Mouse (Mus musculus): ENCODE measurements at regions not wholly inside any gene's neighbourhood (a gene's known extent, or its start where the extent isn't known, plus 50 kb on each side); places are given as distances from the start of the nearest gene placed in this dataset.

- H3K27ac ChIP-seq (ENCODE audit: control insufficient read depth, low read depth, low read length) = no peak overlapping the region
- no peak overlapping the region for H3K4me3 ChIP-seq (ENCODE audit: control insufficient read depth in 1 of 2, insufficient read depth in 1 of 2, low read depth in 2 of 2, low read length in 2 of 2)
- DNase-seq (ENCODE audit: low read depth, low spot score) = no peak
- H3K4me1 ChIP-seq (ENCODE audit: control insufficient read depth in 1 of 2, insufficient read depth in 2 of 2, low read length in 2 of 2) = no peaks in the 10 kb centered on the region; a peak in 1 of 4 replicates
- H3K79me2 ChIP-seq (ENCODE audit: control insufficient read depth, insufficient read depth, low read length, poor library complexity) = no peaks in the 10 kb centered on the region
- H3K36me3 ChIP-seq (ENCODE audit: control insufficient read depth in 1 of 2, insufficient read depth in 2 of 2, low read length in 2 of 2) = no peaks in the 10 kb centered on the region
- no peak overlapping the region for H3K9ac ChIP-seq (ENCODE audit: control insufficient read depth, low read depth, low read length, poor library complexity, severe bottlenecking)
- no peaks in the 10 kb centered on the region; a peak in 2 of 4 replicates for H3K27me3 ChIP-seq (ENCODE audit: control insufficient read depth in 1 of 2, insufficient read depth in 2 of 2, low read length in 2 of 2)
- no peaks in the 10 kb centered on the region for H3K9me3 ChIP-seq (replicated peaks; ENCODE audit: insufficient read depth, low read length)
- TF ChIP-seq ZNF384 (IDR thresholded peaks at IDR 0.05; ENCODE audit: low read depth, low read length) = no peak
- TF ChIP-seq JUND (IDR thresholded peaks at IDR 0.05; ENCODE audit: low read depth, low read length) = no peak
- no peak for TF ChIP-seq MAZ (IDR thresholded peaks at IDR 0.05; ENCODE audit: low read depth, low read length)
- TF ChIP-seq POLR2A (IDR thresholded peaks at IDR 0.05; ENCODE audit: control insufficient read depth in 1 of 2, insufficient read depth in 1 of 2, low read depth in 1 of 2, low read length in 2 of 2, poor library complexity in 1 of 2) = no peak
- no peak for TF ChIP-seq TCF12 (IDR thresholded peaks at IDR 0.05; ENCODE audit: low read depth, low read length)
- no peak for TF ChIP-seq CHD2 (IDR thresholded peaks at IDR 0.05; ENCODE audit: low read length)
- TF ChIP-seq ETS1 (IDR thresholded peaks at IDR 0.05; ENCODE audit: low read depth, low read length) = no peak
- TF ChIP-seq SIN3A (IDR thresholded peaks at IDR 0.05; ENCODE audit: low read length) = no peak
- TF ChIP-seq HCFC1 (IDR thresholded peaks at IDR 0.05; ENCODE audit: low read depth, low read length) = no peak
Measured at GRCm38 (mm10) chr17:84856971-84857370, 66.4 kb upstream of the Lrpprc start.

DNA sequence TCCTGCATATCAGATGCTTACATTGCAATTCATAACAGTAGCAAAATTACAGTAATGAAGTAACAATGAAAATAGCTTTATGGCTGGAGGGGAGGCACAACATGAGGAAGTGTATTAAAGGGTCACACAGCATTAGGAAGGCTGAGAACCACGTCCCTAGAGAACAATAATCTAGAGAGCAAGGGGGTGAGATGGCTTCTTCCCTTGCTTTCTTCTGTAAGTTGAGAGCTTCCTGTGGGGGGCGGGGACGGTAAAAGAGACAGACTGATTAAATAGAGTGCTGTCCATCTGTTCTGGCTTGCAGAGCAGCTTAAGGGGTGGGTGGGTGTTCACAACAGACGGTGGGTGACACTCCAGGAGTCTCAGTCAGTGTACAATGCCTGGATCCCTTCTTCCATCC is 68.2 kb upstream of the Lrpprc start:
- no peak for DNase-seq (ENCODE audit: low read depth, low spot score)
- Histone ChIP-seq H3K4me1 (ENCODE audit: control insufficient read depth in 1 of 2, insufficient read depth in 2 of 2, low read length in 2 of 2) (no peaks in the 10 kb centered on the region; a peak in 1 of 4 replicates), H3K79me2 (ENCODE audit: control insufficient read depth, insufficient read depth, low read length, poor library complexity) (no peaks in the 10 kb centered on the region), H3K27ac (ENCODE audit: control insufficient read depth, low read depth, low read length) (no peak overlapping the region), H3K4me3 (ENCODE audit: control insufficient read depth in 1 of 2, insufficient read depth in 1 of 2, low read depth in 2 of 2, low read length in 2 of 2) (no peak overlapping the region), H3K9ac (ENCODE audit: control insufficient read depth, low read depth, low read length, poor library complexity, severe bottlenecking) (no peak overlapping the region), H3K27me3 (ENCODE audit: control insufficient read depth in 1 of 2, insufficient read depth in 2 of 2, low read length in 2 of 2) (peaks cover 0 to 1% of the 10 kb centered on the region in 2 experiments; a peak in 2 of 4 replicates), H3K36me3 (ENCODE audit: control insufficient read depth in 1 of 2, insufficient read depth in 2 of 2, low read length in 2 of 2) (no peaks in the 10 kb centered on the region), H3K9me3 (replicated peaks; ENCODE audit: insufficient read depth, low read length) (no peaks in the 10 kb centered on the region)
- TF ChIP-seq POLR2A (IDR thresholded peaks at IDR 0.05; ENCODE audit: control insufficient read depth in 1 of 2, insufficient read depth in 1 of 2, low read depth in 1 of 2, low read length in 2 of 2, poor library complexity in 1 of 2) (no peak), JUND (IDR thresholded peaks at IDR 0.05; ENCODE audit: low read depth, low read length) (no peak), SMC3 (IDR thresholded peaks at IDR 0.05; ENCODE audit: low read depth, low read length) (no peak), MAX (IDR thresholded peaks at IDR 0.05; ENCODE audit: low read length) (no peak), USF1 (IDR thresholded peaks at IDR 0.05; ENCODE audit: low read depth, low read length) (no peak), HCFC1 (IDR thresholded peaks at IDR 0.05; ENCODE audit: low read depth, low read length) (no peak), CHD2 (IDR thresholded peaks at IDR 0.05; ENCODE audit: low read length) (no peak), CHD1 (IDR thresholded peaks at IDR 0.05; ENCODE audit: low read depth, low read length) (no peak), USF2 (IDR thresholded peaks at IDR 0.05; ENCODE audit: borderline replicate concordance in 1 of 2, insufficient read depth in 1 of 2, low read depth in 1 of 2, low read length in 2 of 2) (no peak), ETS1 (IDR thresholded peaks at IDR 0.05; ENCODE audit: low read depth, low read length) (no peak), TBP (IDR thresholded peaks at IDR 0.05; ENCODE audit: low read depth, low read length) (no peak), ZMIZ1 (IDR thresholded peaks at IDR 0.05; ENCODE audit: low read depth, low read length) (no peak), UBTF (IDR thresholded peaks at IDR 0.05; ENCODE audit: borderline replicate concordance, insufficient read depth, low read depth, low read length) (no peak), MAZ (IDR thresholded peaks at IDR 0.05; ENCODE audit: low read depth, low read length) (no peak), ZNF384 (IDR thresholded peaks at IDR 0.05; ENCODE audit: low read depth, low read length) (no peak), POLR2AphosphoS5 (IDR thresholded peaks at IDR 0.05; ENCODE audit: borderline replicate concordance, low read depth, low read length) (no peak), MAFK (IDR thresholded peaks at IDR 0.05; ENCODE audit: borderline replicate concordance, low read depth, low read length) (no peak)

All from MEL (cell line).